Mouse (Mus musculus) stomach, embryonic 14.5 days (tissue): ENCODE data around the gene Fancc. TPM values are rescaled to one million over a fixed set of nuclear protein-coding genes. Genes with fewer than 3 reads are reported as not detected.
A peak's percentile ranks its signal among the peaks of the same experiment; 100 is the strongest.

Source experiments
- ATAC-seq: fragments of 200-750 bp; cut with Nextera tagmentation; 2 replicates; pipeline ENCODE4 v1.8.0; 2017; ENCODE audit warnings: low read depth, moderate TSS enrichment; ENCODE audit not compliant: insufficient number of reproducible peaks, insufficient read depth, low FRiP score
- H3K27ac ChIP-seq: fragments of 300-500 bp; sonication (generic); 2 replicates; pipeline ENCODE4 v1.5.1; 2014; ENCODE audit warnings: mild to moderate bottlenecking, low read length, moderate library complexity, mixed read lengths
- H3K27me3 ChIP-seq: fragments of 300-500 bp; sonication (generic); 2 replicates; pipeline ENCODE4 v1.6.1; 2014; ENCODE audit warnings: low read length, control low read depth, mixed read lengths; ENCODE audit not compliant: control insufficient read depth, insufficient read depth
- H3K36me3 ChIP-seq: fragments of 300-500 bp; sonication (generic); 2 replicates; pipeline ENCODE4 v1.6.1; 2014; ENCODE audit warnings: mild to moderate bottlenecking, control low read depth, low read length, moderate library complexity, mixed read lengths; ENCODE audit not compliant: control insufficient read depth, insufficient read depth
- H3K4me1 ChIP-seq: fragments of 300-500 bp; sonication (generic); 2 replicates; pipeline ENCODE4 v1.6.1; 2014; ENCODE audit warnings: low read length, control low read depth, mixed read lengths; ENCODE audit not compliant: control insufficient read depth, insufficient read depth
- H3K4me2 ChIP-seq: fragments of 300-500 bp; sonication (generic); replicated peaks from 2 replicates; pipeline ENCODE4 v1.6.1; 2014; ENCODE audit warnings: low read depth, low read length, control low read depth
- H3K4me3 ChIP-seq: fragments of 300-500 bp; sonication (generic); 2 replicates; pipeline ENCODE4 v1.5.1; 2014; ENCODE audit warnings: low read depth, low read length, control low read depth
- H3K9ac ChIP-seq: fragments of 300-500 bp; sonication (generic); replicated peaks from 2 replicates; pipeline ENCODE4 v1.6.1; 2014; ENCODE audit warnings: low read depth, mild to moderate bottlenecking, control low read depth, low read length, moderate library complexity, mixed read lengths
- H3K9me3 ChIP-seq: fragments of 300-500 bp; sonication (generic); 2 replicates; pipeline ENCODE4 v1.6.1; 2016; ENCODE audit warnings: low read depth, low read length, control low read depth; ENCODE audit not compliant: control insufficient read depth
- WGBS: fragments of 180-500 bp; shearing (Covaris S2); extraction: QIAGEN DNeasy Blood & Tissue Kit; methylation state at CpG from one replicate; pipeline ENCODE4 v1.1.7; 2014; 5-methylcytosine and 5-hydroxymethylcytosine counted together
- polyA plus RNA-seq: library from polyadenylated mRNA; unstranded; fragments of >200 nt; fragmentation: Nextera tagmentation; extraction: Ambion mirVana; gene quantifications from 2 replicates; pipeline ENCODE4 v1.2.1, GENCODE M21; 2014

The Fancc gene
- polyA plus RNA-seq, 1 experiment from 2014 or later = 24.3 TPM

DNA sequence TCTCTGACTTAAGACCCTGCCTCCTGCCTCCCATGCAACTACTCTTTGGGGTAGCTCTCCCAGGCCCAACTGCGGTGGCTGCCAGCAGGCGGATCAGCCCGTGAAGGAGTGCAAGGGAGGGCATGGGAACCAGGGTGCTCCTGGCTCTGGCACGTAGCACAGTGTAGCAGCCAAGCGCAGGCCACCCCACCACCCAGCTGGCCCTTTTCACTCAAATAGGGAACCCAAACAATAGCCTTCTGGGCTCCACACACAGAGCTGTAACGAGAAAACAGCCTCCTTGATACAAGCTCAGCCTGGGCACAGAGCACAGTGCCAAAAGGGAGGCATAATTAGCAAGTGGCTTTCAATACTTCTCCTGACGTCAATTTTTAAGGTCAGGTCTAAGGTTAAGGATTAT, 160.7 kb downstream of the Fancc start:
- H3K9ac ChIP-seq = no peak overlapping the region
- peak overlapping the region; percentile 58 for H3K27ac ChIP-seq
- H3K36me3 ChIP-seq = no peaks in the 10 kb centered on the region
- no peaks in the 10 kb centered on the region for H3K27me3 ChIP-seq
- H3K9me3 ChIP-seq = no peaks in the 10 kb centered on the region
- no peak for ATAC-seq
- H3K4me1 ChIP-seq = 0 out of 2 replicates have a peak, but pooled peaks cover 3% of the 10 kb centered on the region
- H3K4me2 ChIP-seq = no peak overlapping the region
- 57% methylated on average over 7 of the region's 7 CpGs for WGBS
- no peak overlapping the region for H3K4me3 ChIP-seq

DNA sequence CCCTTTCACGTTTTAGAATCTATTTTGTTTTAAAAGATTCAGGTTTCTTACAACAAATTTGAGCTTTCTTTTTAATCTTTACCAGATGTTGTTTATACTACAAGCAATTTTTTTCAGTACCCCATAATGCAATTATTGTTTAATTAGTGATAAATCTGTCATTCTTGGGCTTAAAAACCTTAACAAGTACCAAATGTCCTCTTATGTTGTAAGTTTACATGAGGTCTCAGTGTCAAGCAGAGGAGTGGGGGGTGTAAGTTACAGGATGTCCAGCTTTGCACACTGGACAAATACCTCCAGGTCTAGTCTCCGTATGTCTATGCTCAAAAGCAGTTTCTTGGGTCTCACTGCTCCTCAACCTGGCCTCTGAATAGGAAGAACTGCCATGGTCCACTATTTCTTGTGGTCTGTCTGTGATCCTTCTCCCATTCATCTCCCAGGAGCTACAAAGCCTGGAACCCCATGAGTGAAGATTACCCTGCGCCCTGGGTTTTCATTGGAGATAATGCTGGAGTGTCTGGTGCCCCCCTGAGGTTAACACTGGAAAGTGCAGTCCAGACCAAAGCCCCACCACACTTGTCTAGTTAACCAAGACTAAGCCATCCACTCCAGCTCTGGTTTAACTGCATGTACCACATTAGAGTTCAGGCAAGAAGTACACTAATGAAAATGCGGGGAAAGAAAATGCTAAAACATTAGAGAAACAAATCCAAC, 161.5 kb downstream of the Fancc start:
- Histone ChIP-seq H3K27me3 (no peaks in the 10 kb centered on the region), H3K9ac (no peak overlapping the region), H3K4me2 (no peak overlapping the region), H3K4me3 (no peak overlapping the region), H3K4me1 (0 out of 2 replicates have a peak, but pooled peaks cover 3% of the 10 kb centered on the region), H3K9me3 (no peaks in the 10 kb centered on the region), H3K36me3 (no peaks in the 10 kb centered on the region), H3K27ac (peak overlapping the region; percentile 58)
- WGBS = 61% methylated on average over 4 of the region's 4 CpGs
- no peak for ATAC-seq

- no peaks in the 10 kb centered on the region for H3K27me3 ChIP-seq
- no peak overlapping the region for H3K4me3 ChIP-seq
- H3K9ac ChIP-seq = no peak overlapping the region
- ATAC-seq = no peak
- H3K4me1 ChIP-seq = peaks cover 6% of the 10 kb centered on the region; the same call in 1 of the 2 replicates
- H3K36me3 ChIP-seq = no peaks in the 10 kb centered on the region
- no peak overlapping the region for H3K4me2 ChIP-seq
- no peak overlapping the region for H3K27ac ChIP-seq
- WGBS = 47% methylated on average over 4 of the region's 4 CpGs
- H3K9me3 ChIP-seq = no peaks in the 10 kb centered on the region
These were observed 164.3 kb downstream of the Fancc start for GRCm38 (mm10) chr13:63332576-63333300.

GRCm38 (mm10) chr13:63331379-63331778, 165.7 kb downstream of the Fancc start:
- Histone ChIP-seq H3K9ac (no peak overlapping the region), H3K4me2 (no peak overlapping the region), H3K9me3 (no peaks in the 10 kb centered on the region), H3K36me3 (no peaks in the 10 kb centered on the region), H3K27ac (peak overlapping the region; percentile 12; the same call in 1 of the 2 replicates), H3K4me3 (no peak overlapping the region), H3K4me1 (peaks cover 5% of the 10 kb centered on the region; the same call in 1 of the 2 replicates), H3K27me3 (no peaks in the 10 kb centered on the region)
- 38% methylated on average over 4 of the region's 4 CpGs for WGBS
- ATAC-seq = no peak

GRCm38 (mm10) chr13:63330236-63330860, 166.7 kb downstream of the Fancc start:
- H3K36me3 ChIP-seq = no peaks in the 10 kb centered on the region
- no peak overlapping the region for H3K4me3 ChIP-seq
- H3K27me3 ChIP-seq = no peaks in the 10 kb centered on the region
- ATAC-seq = no peak
- peaks cover 2% of the 10 kb centered on the region; the same call in 1 of the 2 replicates for H3K4me1 ChIP-seq
- 32% methylated on average over 9 of the region's 9 CpGs for WGBS
- no peak overlapping the region for H3K9ac ChIP-seq
- H3K9me3 ChIP-seq = no peaks in the 10 kb centered on the region
- peak overlapping the region; percentile 1; the same call in 1 of the 2 replicates for H3K27ac ChIP-seq
- no peak overlapping the region for H3K4me2 ChIP-seq

GRCm38 (mm10) chr13:63326015-63326414, 171.1 kb downstream of the Fancc start:
- H3K27me3 ChIP-seq = no peaks in the 10 kb centered on the region
- 75% methylated on average over 2 of the region's 2 CpGs for WGBS
- peaks cover 5% of the 10 kb centered on the region; the same call in 1 of the 2 replicates for H3K4me1 ChIP-seq
- H3K27ac ChIP-seq = no peak overlapping the region
- no peak overlapping the region for H3K4me2 ChIP-seq
- no peak overlapping the region for H3K9ac ChIP-seq
- no peak for ATAC-seq
- no peaks in the 10 kb centered on the region for H3K36me3 ChIP-seq
- H3K9me3 ChIP-seq = no peaks in the 10 kb centered on the region
- H3K4me3 ChIP-seq = no peak overlapping the region

DNA sequence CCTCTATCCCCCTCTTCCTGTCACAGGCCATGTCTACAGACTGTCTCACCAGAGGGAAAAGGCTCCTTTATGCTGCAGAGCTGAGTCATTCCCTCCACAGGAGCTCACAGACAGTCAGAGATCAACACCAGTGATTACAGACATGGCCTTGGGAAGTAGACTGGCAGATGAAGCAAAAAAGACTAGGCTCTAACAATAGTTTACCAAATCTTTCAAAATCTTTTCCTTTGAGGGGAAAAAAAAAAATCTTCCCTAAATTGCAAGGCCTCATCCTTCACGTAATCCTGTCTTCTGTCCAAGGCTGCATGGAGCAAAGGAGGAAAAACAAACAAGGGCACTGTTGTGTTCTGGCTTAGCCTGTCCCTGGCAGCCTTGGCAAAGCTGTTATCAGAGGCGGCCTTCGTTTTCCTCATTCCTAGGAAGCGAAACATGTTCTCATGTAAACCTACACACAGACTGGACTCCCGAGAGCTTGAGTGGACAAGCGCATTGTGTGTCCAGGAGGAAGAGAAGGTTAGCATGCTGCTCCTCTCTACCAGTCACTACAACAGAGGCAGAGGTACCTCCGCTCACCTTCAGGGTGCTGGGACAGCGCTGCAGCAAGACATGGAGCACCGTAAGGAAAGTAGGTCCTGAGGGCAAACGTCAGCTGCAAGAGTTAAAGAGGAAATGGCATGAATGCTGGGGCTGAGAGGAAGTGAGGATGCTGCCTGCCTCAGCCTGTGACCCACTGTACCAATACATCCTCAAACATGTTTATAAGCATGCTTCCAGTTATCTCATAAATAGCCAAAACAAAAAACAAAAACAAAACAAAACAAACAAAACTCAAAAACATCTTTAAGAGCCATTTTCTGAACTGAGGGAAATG, 171.9 kb downstream of the Fancc start:
- no peak overlapping the region for H3K4me3 ChIP-seq
- H3K4me1 ChIP-seq = peaks cover 5% of the 10 kb centered on the region; the same call in 1 of the 2 replicates
- no peak overlapping the region for H3K9ac ChIP-seq
- no peak for ATAC-seq
- peak overlapping the region; percentile 45; the same call in 1 of the 2 replicates for H3K27ac ChIP-seq
- H3K9me3 ChIP-seq = no peaks in the 10 kb centered on the region
- no peaks in the 10 kb centered on the region for H3K36me3 ChIP-seq
- 66% methylated on average over 10 of the region's 10 CpGs for WGBS
- no peaks in the 10 kb centered on the region for H3K27me3 ChIP-seq
- no peak overlapping the region for H3K4me2 ChIP-seq

- Histone ChIP-seq H3K4me2 (no peak overlapping the region), H3K27me3 (no peaks in the 10 kb centered on the region), H3K9ac (no peak overlapping the region), H3K36me3 (no peaks in the 10 kb centered on the region), H3K9me3 (no peaks in the 10 kb centered on the region), H3K27ac (peak overlapping the region; percentile 46; the same call in 1 of the 2 replicates), H3K4me1 (0 out of 2 replicates have a peak, but pooled peaks cover 3% of the 10 kb centered on the region), H3K4me3 (no peak overlapping the region)
- no peak for ATAC-seq
- WGBS = 60% methylated on average over 3 of the region's 3 CpGs
These were observed 172.8 kb downstream of the Fancc start for GRCm38 (mm10) chr13:63324311-63324710.
